In genomic region chr14:21853456-21854109, GRCm38 (mm10) we compare ENCODE assay signal across 8 mouse cellular contexts. TPM values are rescaled to one million over a fixed set of nuclear protein-coding genes. Genes with fewer than 3 reads are reported as not detected.
DNase-seq lines count a peak whose midpoint lies in the region; ATAC-seq lines count a peak whose summit lies in the region.

No protein-coding gene starts in this region.

- H3K9ac ChIP-seq in forebrain, embryonic 15.5 days (replicated peaks): no peak overlapping the region
- no peak overlapping the region for H3K9ac ChIP-seq in hindbrain, embryonic 11.5 days (ENCODE audit: low read depth, low read length)

- WGBS in forebrain, embryonic 15.5 days: 5% methylated on average over 16 of the region's 17 CpGs
- 11% methylated on average over 17 of the region's 17 CpGs for WGBS in hindbrain, embryonic 11.5 days

- H3K4me1 ChIP-seq in forebrain, embryonic 15.5 days: peaks cover 10% of the 10 kb centered on the region
- H3K4me1 ChIP-seq in hindbrain, embryonic 11.5 days (replicated peaks; ENCODE audit: control insufficient read depth, insufficient read depth, low read length): no peaks in the 10 kb centered on the region

- no peaks in the 10 kb centered on the region for H3K36me3 ChIP-seq in forebrain, embryonic 15.5 days
- no peaks in the 10 kb centered on the region for H3K36me3 ChIP-seq in hindbrain, embryonic 11.5 days (ENCODE audit: control insufficient read depth, insufficient read depth, low read length)

- peak overlapping the region; percentile 49 for H3K27ac ChIP-seq in forebrain, embryonic 15.5 days (replicated peaks)
- no peak overlapping the region for H3K27ac ChIP-seq in hindbrain, embryonic 11.5 days (ENCODE audit: low read depth, low read length)

- no peaks in the 10 kb centered on the region for H3K9me3 ChIP-seq in forebrain, embryonic 15.5 days
- no peaks in the 10 kb centered on the region for H3K9me3 ChIP-seq in hindbrain, embryonic 11.5 days (ENCODE audit: control insufficient read depth, low read length)

- DNase-seq in Muller cell, postnatal 12 days (ENCODE audit: inconsistent ontology term): peak; percentile 75
- peak; percentile 63 for DNase-seq in cerebellum, adult 11-12 months
- DNase-seq in hindbrain, embryonic 11.5 days (ENCODE audit: low spot score): peak; percentile 87
- DNase-seq in layer of hippocampus, postnatal 14 days (ENCODE audit: low spot score in 2 of 2): peak; percentile 71 to 81
- DNase-seq in lung, postnatal 4 days: peak; percentile 76 to 84
- DNase-seq in retina, postnatal 1 day: peak; percentile 93
- peak; percentile 90 for DNase-seq in thymus, postnatal 4 days

- peak overlapping the region; percentile 42 for H3K4me2 ChIP-seq in forebrain, embryonic 15.5 days (replicated peaks)
- H3K4me2 ChIP-seq in hindbrain, embryonic 11.5 days (replicated peaks; ENCODE audit: low read depth, low read length): peak overlapping the region; percentile 22; the same call in 1 of the 2 replicates

- H3K27me3 ChIP-seq in forebrain, embryonic 15.5 days: no peaks in the 10 kb centered on the region
- no peaks in the 10 kb centered on the region for H3K27me3 ChIP-seq in hindbrain, embryonic 11.5 days (ENCODE audit: control insufficient read depth, insufficient read depth, low read length)

- ATAC-seq in forebrain, embryonic 15.5 days (replicated peaks): peak; percentile 36
- peak; percentile 27; the same call in 1 of the 2 replicates for ATAC-seq in hindbrain, embryonic 11.5 days (ENCODE audit: low FRiP score)

- H3K4me3 ChIP-seq in forebrain, embryonic 15.5 days: peak overlapping the region; percentile 21
- no peak overlapping the region for H3K4me3 ChIP-seq in hindbrain, embryonic 11.5 days (ENCODE audit: low read depth, low read length)

RNA-seq across cellular contexts. Expression of gene Comtd1, which starts 4.8 kb away (rescaled TPM):
- 31.7 and 33.0 TPM in 2 replicates for polyA plus RNA-seq in forebrain, embryonic 15.5 days (2015; fragmentation: Nextera tagmentation; extraction: Ambion mirVana)
- polyA plus RNA-seq in hindbrain, embryonic 11.5 days (2014; fragmentation: Nextera tagmentation; extraction: Ambion mirVana): 16.8 and 19.2 TPM in 2 replicates
- total RNA-seq in layer of hippocampus, postnatal 14 days (2021): 10 to 100 TPM; 32.3 to 34.7 TPM

RNA-seq across cellular contexts. Expression of gene Vdac2, which starts 28.5 kb away (rescaled TPM):
- polyA plus RNA-seq in forebrain, embryonic 15.5 days (2015; fragmentation: Nextera tagmentation; extraction: Ambion mirVana): 245 and 250 TPM in 2 replicates
- polyA plus RNA-seq in hindbrain, embryonic 11.5 days (2014; fragmentation: Nextera tagmentation; extraction: Ambion mirVana): 312 and 318 TPM in 2 replicates
- total RNA-seq in layer of hippocampus, postnatal 14 days (2021): 100 to 1,000 TPM; 231 to 233 TPM
